Mouse (Mus musculus): ENCODE data around the gene Dennd2c. TPM values are rescaled to one million over a fixed set of nuclear protein-coding genes. Genes with fewer than 3 reads are reported as not detected.

Dennd2c gene
- polyA plus RNA-seq, 1 experiment: 0.34 TPM

DNA sequence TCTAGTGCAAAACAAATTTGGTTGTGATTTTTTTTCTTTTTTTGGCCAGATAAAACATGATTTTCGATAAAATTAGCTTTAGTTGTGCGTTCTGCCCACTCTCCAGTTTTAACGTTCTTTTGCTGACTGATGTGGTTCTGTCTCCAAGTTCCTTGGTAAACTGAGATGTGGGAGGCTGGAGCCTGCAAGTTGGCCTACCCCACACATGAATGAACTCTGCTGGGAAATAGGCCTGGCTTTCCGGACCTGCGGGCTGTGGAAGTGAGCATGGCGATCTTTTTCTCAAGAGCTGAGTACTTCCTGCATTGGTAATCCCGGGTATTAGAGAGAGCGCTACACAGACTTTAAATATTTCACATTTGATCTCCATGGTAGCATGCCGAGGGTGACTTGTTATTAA is 26.5 kb upstream of the Dennd2c start:
- Histone ChIP-seq H3K27me3 (ENCODE audit: control insufficient read depth, insufficient read depth, low read length) (no peaks in the 10 kb centered on the region), H3K4me3 (replicated peaks; ENCODE audit: insufficient read depth, low read depth, low read length) (no peak overlapping the region), H3K4me1 (ENCODE audit: control insufficient read depth, insufficient read depth, low read length) (no peaks in the 10 kb centered on the region), H3K27ac (ENCODE audit: insufficient read depth, low read length) (no peak overlapping the region)
- no peak for TF ChIP-seq POLR2A (IDR thresholded peaks at IDR 0.05; ENCODE audit: borderline replicate concordance, insufficient read depth, low read length)
- TF ChIP-seq CTCF (IDR thresholded peaks at IDR 0.05; ENCODE audit: borderline replicate concordance, insufficient read depth, low read depth, low read length): no peak
- 85% methylated on average over 9 of the region's 9 CpGs for WGBS
- no peak for DNase-seq

DNA sequence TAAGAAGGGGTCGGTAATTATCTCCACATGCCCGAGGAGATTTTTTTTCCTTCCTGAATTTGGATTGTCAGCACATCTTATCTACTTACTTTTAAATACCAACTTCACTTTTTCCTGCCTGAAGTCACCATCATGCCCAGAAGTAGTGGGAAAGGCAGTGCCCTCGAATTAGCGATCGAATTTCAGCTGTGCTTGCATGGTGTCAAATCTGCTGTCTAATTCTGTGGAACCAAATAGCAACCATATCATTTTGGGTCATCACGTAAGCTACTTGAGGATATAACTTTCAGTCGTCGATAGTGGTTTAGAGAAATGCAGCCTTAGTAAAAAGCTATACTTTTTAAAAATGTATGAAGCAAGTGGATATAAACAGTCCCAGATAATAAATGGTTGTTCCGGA is 25.9 kb upstream of the Dennd2c start:
- no peaks in the 10 kb centered on the region for H3K27me3 ChIP-seq (ENCODE audit: control insufficient read depth, insufficient read depth, low read length)
- no peak for DNase-seq
- no peaks in the 10 kb centered on the region for H3K4me1 ChIP-seq (ENCODE audit: control insufficient read depth, insufficient read depth, low read length)
- WGBS: 94% methylated on average over 9 of the region's 9 CpGs
- no peak overlapping the region for H3K27ac ChIP-seq (ENCODE audit: insufficient read depth, low read length)
- TF ChIP-seq CTCF (IDR thresholded peaks at IDR 0.05; ENCODE audit: borderline replicate concordance, insufficient read depth, low read depth, low read length) (no peak), POLR2A (IDR thresholded peaks at IDR 0.05; ENCODE audit: borderline replicate concordance, insufficient read depth, low read length) (no peak)
- H3K4me3 ChIP-seq (replicated peaks; ENCODE audit: insufficient read depth, low read depth, low read length): no peak overlapping the region

DNA sequence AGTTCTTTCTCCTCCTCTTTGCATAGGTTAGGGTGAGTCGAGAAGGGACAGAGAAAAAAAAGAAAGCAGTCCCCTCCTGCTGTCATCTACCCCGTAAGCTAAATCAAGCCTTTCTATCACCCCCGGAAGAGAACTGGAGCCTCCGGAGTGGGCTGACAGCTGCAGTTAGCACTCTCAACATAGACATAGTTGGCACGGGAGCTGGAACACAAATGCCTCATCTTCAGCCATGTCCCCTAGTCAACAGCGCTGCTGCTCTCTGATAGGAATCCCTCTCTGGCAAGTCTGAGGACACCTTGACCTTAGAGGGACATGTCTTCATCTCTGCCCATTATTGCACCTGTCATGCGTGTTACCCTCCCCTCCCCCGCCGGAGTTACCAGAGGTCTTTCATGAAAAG is 23.1 kb upstream of the Dennd2c start:
- no peak for DNase-seq
- WGBS: 56% methylated on average over 9 of the region's 9 CpGs
- TF ChIP-seq CTCF (IDR thresholded peaks at IDR 0.05; ENCODE audit: borderline replicate concordance, insufficient read depth, low read depth, low read length): no peak
- no peak for TF ChIP-seq POLR2A (IDR thresholded peaks at IDR 0.05; ENCODE audit: borderline replicate concordance, insufficient read depth, low read length)
- H3K4me3 ChIP-seq (replicated peaks; ENCODE audit: insufficient read depth, low read depth, low read length): no peak overlapping the region
- H3K27me3 ChIP-seq (ENCODE audit: control insufficient read depth, insufficient read depth, low read length): no peaks in the 10 kb centered on the region
- no peaks in the 10 kb centered on the region for H3K4me1 ChIP-seq (ENCODE audit: control insufficient read depth, insufficient read depth, low read length)
- H3K27ac ChIP-seq (ENCODE audit: insufficient read depth, low read length): no peak overlapping the region

GRCm38 (mm10) chr3:103081051-103081450 is 21.4 kb upstream of the Dennd2c start:
- Histone ChIP-seq H3K27ac (ENCODE audit: insufficient read depth, low read length) (no peak overlapping the region), H3K4me1 (ENCODE audit: control insufficient read depth, insufficient read depth, low read length) (no peaks in the 10 kb centered on the region), H3K4me3 (replicated peaks; ENCODE audit: insufficient read depth, low read depth, low read length) (no peak overlapping the region), H3K27me3 (ENCODE audit: control insufficient read depth, insufficient read depth, low read length) (no peaks in the 10 kb centered on the region)
- DNase-seq: no peak
- TF ChIP-seq CTCF (IDR thresholded peaks at IDR 0.05; ENCODE audit: borderline replicate concordance, insufficient read depth, low read depth, low read length): no peak
- TF ChIP-seq POLR2A (IDR thresholded peaks at IDR 0.05; ENCODE audit: borderline replicate concordance, insufficient read depth, low read length): no peak
- 51% methylated on average over 11 of the region's 11 CpGs for WGBS

- Histone ChIP-seq H3K4me1 (ENCODE audit: control insufficient read depth, insufficient read depth, low read length) (no peaks in the 10 kb centered on the region), H3K27me3 (ENCODE audit: control insufficient read depth, insufficient read depth, low read length) (no peaks in the 10 kb centered on the region), H3K4me3 (replicated peaks; ENCODE audit: insufficient read depth, low read depth, low read length) (no peak overlapping the region), H3K27ac (ENCODE audit: insufficient read depth, low read length) (no peak overlapping the region)
- TF ChIP-seq CTCF (IDR thresholded peaks at IDR 0.05; ENCODE audit: borderline replicate concordance, insufficient read depth, low read depth, low read length): no peak
- TF ChIP-seq POLR2A (IDR thresholded peaks at IDR 0.05; ENCODE audit: borderline replicate concordance, insufficient read depth, low read length): no peak
- WGBS: 79% methylated on average over 17 of the region's 17 CpGs
- DNase-seq: no peak
Observed at GRCm38 (mm10) chr3:103081861-103082453, 20.4 kb upstream of the Dennd2c start.

DNA sequence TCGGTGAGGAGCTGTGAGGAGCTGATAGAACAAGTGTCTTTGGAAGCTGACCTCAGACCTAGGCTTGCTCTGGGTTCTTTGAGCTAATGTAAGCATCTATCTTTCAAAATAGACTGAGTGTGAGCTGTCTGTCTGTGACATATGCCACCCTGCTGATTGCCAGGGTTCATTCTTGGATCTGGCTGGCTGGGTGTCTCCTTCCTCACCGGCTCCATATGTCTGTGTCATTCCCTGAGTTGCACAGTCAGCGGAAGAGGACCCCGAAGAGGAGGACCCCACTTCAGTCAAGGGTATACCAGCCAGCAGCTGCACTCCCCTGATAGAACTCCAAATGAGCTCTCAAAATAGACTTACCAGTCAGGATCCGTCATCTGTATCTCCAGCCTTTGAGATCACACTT is 19.6 kb upstream of the Dennd2c start:
- Histone ChIP-seq H3K4me1 (ENCODE audit: control insufficient read depth, insufficient read depth, low read length) (no peaks in the 10 kb centered on the region), H3K27me3 (ENCODE audit: control insufficient read depth, insufficient read depth, low read length) (no peaks in the 10 kb centered on the region), H3K27ac (ENCODE audit: insufficient read depth, low read length) (no peak overlapping the region), H3K4me3 (replicated peaks; ENCODE audit: insufficient read depth, low read depth, low read length) (no peak overlapping the region)
- 67% methylated on average over 5 of the region's 5 CpGs for WGBS
- DNase-seq: no peak
- TF ChIP-seq CTCF (IDR thresholded peaks at IDR 0.05; ENCODE audit: borderline replicate concordance, insufficient read depth, low read depth, low read length) (no peak), POLR2A (IDR thresholded peaks at IDR 0.05; ENCODE audit: borderline replicate concordance, insufficient read depth, low read length) (no peak)

GRCm38 (mm10) chr3:103085986-103086385 is 16.4 kb upstream of the Dennd2c start:
- 81% methylated on average over 3 of the region's 3 CpGs for WGBS
- TF ChIP-seq CTCF (IDR thresholded peaks at IDR 0.05; ENCODE audit: borderline replicate concordance, insufficient read depth, low read depth, low read length) (no peak), POLR2A (IDR thresholded peaks at IDR 0.05; ENCODE audit: borderline replicate concordance, insufficient read depth, low read length) (no peak)
- no peak overlapping the region for H3K27ac ChIP-seq (ENCODE audit: insufficient read depth, low read length)
- DNase-seq: no peak
- no peaks in the 10 kb centered on the region for H3K4me1 ChIP-seq (ENCODE audit: control insufficient read depth, insufficient read depth, low read length)
- no peak overlapping the region for H3K4me3 ChIP-seq (replicated peaks; ENCODE audit: insufficient read depth, low read depth, low read length)
- no peaks in the 10 kb centered on the region for H3K27me3 ChIP-seq (ENCODE audit: control insufficient read depth, insufficient read depth, low read length)

DNA sequence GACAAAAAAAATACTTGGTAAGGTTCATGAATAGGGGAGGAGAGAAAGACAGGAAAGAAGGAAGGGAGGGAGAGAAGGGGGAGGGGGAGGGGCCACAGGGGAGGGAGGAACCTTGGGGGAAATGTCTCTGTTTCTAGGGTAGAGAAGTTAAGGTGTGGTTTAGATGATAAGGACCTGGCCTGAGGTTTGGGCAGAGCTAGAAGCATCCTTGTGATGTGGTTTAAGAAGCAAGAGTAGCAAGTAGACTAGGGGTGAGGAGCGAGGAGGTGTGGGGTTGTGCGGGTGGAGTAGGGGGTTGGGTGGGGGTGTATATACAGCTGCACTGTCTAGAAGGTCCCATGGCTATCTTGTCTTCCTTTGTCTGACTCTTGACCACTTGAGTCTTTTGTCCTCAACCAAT is 10.7 kb upstream of the Dennd2c start:
- 98% methylated on average over 2 of the region's 2 CpGs for WGBS
- no peak for DNase-seq
- no peak overlapping the region for H3K27ac ChIP-seq (ENCODE audit: insufficient read depth, low read length)
- no peaks in the 10 kb centered on the region for H3K27me3 ChIP-seq (ENCODE audit: control insufficient read depth, insufficient read depth, low read length)
- no peak for TF ChIP-seq POLR2A (IDR thresholded peaks at IDR 0.05; ENCODE audit: borderline replicate concordance, insufficient read depth, low read length)
- TF ChIP-seq CTCF (IDR thresholded peaks at IDR 0.05; ENCODE audit: borderline replicate concordance, insufficient read depth, low read depth, low read length): no peak
- no peaks in the 10 kb centered on the region for H3K4me1 ChIP-seq (ENCODE audit: control insufficient read depth, insufficient read depth, low read length)
- no peak overlapping the region for H3K4me3 ChIP-seq (replicated peaks; ENCODE audit: insufficient read depth, low read depth, low read length)

Measured in cerebellum, adult 2 months (tissue).